Comparison of ENCODE assay signal across 29 mouse cellular contexts in genomic region chr1:176851401-176851800, GRCm38 (mm10). TPM values are rescaled to one million over a fixed set of nuclear protein-coding genes. Genes with fewer than 3 reads are reported as not detected.
A peak's percentile ranks its signal among the peaks of the same experiment; 100 is the strongest.
DNase-seq lines count a peak whose midpoint lies in the region; ATAC-seq lines count a peak whose summit lies in the region.
"Had no signal": no experiment of that assay in that cellular context is flagged by ENCODE, and none has a peak within 500 bp of the region (broad histone marks: within the 10 kb centered on the region; RNA-seq: fewer than 3 reads in every experiment).

No protein-coding gene starts in this region.

- no peak overlapping the region for H3K27ac ChIP-seq in midbrain, embryonic 11.5 days (ENCODE audit: low read depth, low read length)
- no peak overlapping the region for H3K27ac ChIP-seq in midbrain, embryonic 14.5 days (replicated peaks; ENCODE audit: low read depth, low read length)
- no peak overlapping the region for H3K27ac ChIP-seq in forebrain, embryonic 12.5 days
- H3K27ac ChIP-seq: kidney, embryonic 15.5 days; liver, embryonic 12.5 days; midbrain, embryonic 12.5 days; neural tube, embryonic 15.5 days had no signal

- H3K9ac ChIP-seq in midbrain, embryonic 11.5 days (ENCODE audit: low read length): no peak overlapping the region
- no peak overlapping the region for H3K9ac ChIP-seq in midbrain, embryonic 14.5 days (replicated peaks; ENCODE audit: low read length)
- no peak overlapping the region for H3K9ac ChIP-seq in forebrain, embryonic 12.5 days
- H3K9ac ChIP-seq: kidney, embryonic 15.5 days; liver, embryonic 12.5 days; liver, postnatal 0 days; midbrain, embryonic 12.5 days; neural tube, embryonic 15.5 days had no signal

- 0 out of 2 replicates have a peak, but pooled peaks cover 2% of the 10 kb centered on the region for H3K36me3 ChIP-seq in midbrain, embryonic 11.5 days (ENCODE audit: control insufficient read depth, insufficient read depth, low read length)
- peaks cover 14% of the 10 kb centered on the region for H3K36me3 ChIP-seq in midbrain, embryonic 14.5 days (ENCODE audit: control insufficient read depth, insufficient read depth, low read length)
- H3K36me3 ChIP-seq in forebrain, embryonic 12.5 days (replicated peaks): peaks cover 28% of the 10 kb centered on the region

- H3K27me3 ChIP-seq in midbrain, embryonic 11.5 days (ENCODE audit: control insufficient read depth, insufficient read depth, low read length): no peaks in the 10 kb centered on the region
- H3K27me3 ChIP-seq in midbrain, embryonic 14.5 days (ENCODE audit: control insufficient read depth, insufficient read depth, low read length): no peaks in the 10 kb centered on the region
- no peaks in the 10 kb centered on the region for H3K27me3 ChIP-seq in forebrain, embryonic 12.5 days
- H3K27me3 ChIP-seq: kidney, embryonic 15.5 days; liver, embryonic 12.5 days; midbrain, embryonic 12.5 days; neural tube, embryonic 15.5 days had no signal

- H3K9me3 ChIP-seq in midbrain, embryonic 11.5 days (ENCODE audit: control insufficient read depth, low read length): peaks cover 4% of the 10 kb centered on the region; the same call in 1 of the 2 replicates
- H3K9me3 ChIP-seq in midbrain, embryonic 14.5 days (ENCODE audit: control insufficient read depth, low read length): no peaks in the 10 kb centered on the region; the same call in 1 of the 2 replicates
- H3K9me3 ChIP-seq in forebrain, embryonic 12.5 days: peaks cover 5% of the 10 kb centered on the region; the same call in 1 of the 2 replicates
- H3K9me3 ChIP-seq: kidney, embryonic 15.5 days; liver, embryonic 12.5 days; midbrain, embryonic 12.5 days had no signal

- no peak for ATAC-seq in midbrain, embryonic 11.5 days (ENCODE audit: low FRiP score)
- ATAC-seq in midbrain, embryonic 14.5 days (ENCODE audit: low FRiP score, low TSS enrichment): no peak
- no peak for ATAC-seq in forebrain, embryonic 12.5 days (ENCODE audit: low FRiP score)
- ATAC-seq: CD4-positive, CD25-positive, alpha-beta regulatory T cell, adult 4 months; forebrain, embryonic 14.5 days; hindbrain, embryonic 16.5 days; liver, embryonic 12.5 days; liver, postnatal 0 days had no signal

- no peaks in the 10 kb centered on the region for H3K4me1 ChIP-seq in midbrain, embryonic 11.5 days (ENCODE audit: control insufficient read depth, insufficient read depth, low read length)
- H3K4me1 ChIP-seq in midbrain, embryonic 14.5 days (ENCODE audit: control insufficient read depth, insufficient read depth, low read length): no peaks in the 10 kb centered on the region
- H3K4me1 ChIP-seq in forebrain, embryonic 12.5 days: no peaks in the 10 kb centered on the region
- H3K4me1 ChIP-seq: liver, embryonic 12.5 days; midbrain, embryonic 12.5 days; neural tube, embryonic 15.5 days had no signal

- no peak overlapping the region for H3K4me3 ChIP-seq in midbrain, embryonic 11.5 days (ENCODE audit: low read depth, low read length)
- H3K4me3 ChIP-seq in midbrain, embryonic 14.5 days (replicated peaks; ENCODE audit: low read depth, low read length): no peak overlapping the region
- H3K4me3 ChIP-seq in forebrain, embryonic 12.5 days (replicated peaks): no peak overlapping the region
- H3K4me3 ChIP-seq: kidney, embryonic 15.5 days; liver, embryonic 12.5 days; midbrain, embryonic 12.5 days; neural tube, embryonic 15.5 days had no signal

- peak; percentile 20 to 73 for DNase-seq in adrenal gland, adult (ENCODE audit: inconsistent age in 2 of 2, low spot score in 1 of 2)
- DNase-seq in adrenal gland, adult 18-20 months (ENCODE audit: low spot score in 2 of 2): no peak
- DNase-seq in frontal cortex, postnatal 36 days (ENCODE audit: low spot score in 2 of 2): peak; percentile 38 to 51
- no peak for DNase-seq in frontal cortex, postnatal 14 days (ENCODE audit: low spot score in 2 of 2)
- DNase-seq in midbrain, embryonic 11.5 days (ENCODE audit: low spot score, missing footprints): peak; percentile 49
- DNase-seq in midbrain, embryonic 14.5 days: no peak
- DNase-seq: adrenal gland, adult 8-10 months; cerebellum, adult 11 months; cerebellum, adult 9-10 months; cerebellum, postnatal 36 days; gastrocnemius, postnatal 10 days; heart, postnatal 14 days; kidney, adult 18-20 months; kidney, postnatal 36 days; left cerebral cortex, postnatal 4 days; liver, postnatal 0 days; lung, postnatal 36 days; retina, postnatal 1 day; right cerebral cortex, postnatal 25 days; spleen, adult 18-20 months; thymus, postnatal 14 days had no signal

- 93% methylated on average over 7 of the region's 7 CpGs for WGBS in midbrain, embryonic 11.5 days
- WGBS in midbrain, embryonic 14.5 days: 97% methylated on average over 7 of the region's 7 CpGs
- 96% methylated on average over 7 of the region's 7 CpGs for WGBS in forebrain, embryonic 12.5 days

- no peak overlapping the region for H3K4me2 ChIP-seq in midbrain, embryonic 11.5 days
- no peak overlapping the region for H3K4me2 ChIP-seq in midbrain, embryonic 14.5 days (ENCODE audit: low read length)
- no peak overlapping the region for H3K4me2 ChIP-seq in forebrain, embryonic 12.5 days
- H3K4me2 ChIP-seq: kidney, embryonic 15.5 days; liver, embryonic 12.5 days; midbrain, embryonic 12.5 days; neural tube, embryonic 15.5 days had no signal

RNA-seq across cellular contexts. Expression of gene Sdccag8, which starts 36.9 kb away (rescaled TPM):
- total RNA-seq in adrenal gland, adult 18-20 months (2021): 1 to 10 TPM; 8.4 to 8.8 TPM
- 29.4 and 30.1 TPM in 2 replicates for polyA plus RNA-seq in midbrain, embryonic 11.5 days (2014; fragmentation: Nextera tagmentation; extraction: Ambion mirVana)
- 22.8 and 23.5 TPM in 2 replicates for polyA plus RNA-seq in midbrain, embryonic 14.5 days (2014; fragmentation: Nextera tagmentation; extraction: Ambion mirVana)
- polyA plus RNA-seq in forebrain, embryonic 12.5 days (2016; fragmentation: Nextera tagmentation; extraction: Ambion mirVana): 22.8 and 23.3 TPM in 2 replicates

RNA-seq across cellular contexts. Expression of gene Cep170, which starts 37.5 kb away (rescaled TPM):
- total RNA-seq in adrenal gland, adult 18-20 months (2021): 10 to 100 TPM; 27.1 to 29.2 TPM
- 69.2 and 80.3 TPM in 2 replicates for polyA plus RNA-seq in midbrain, embryonic 11.5 days (2014; fragmentation: Nextera tagmentation; extraction: Ambion mirVana)
- 144 and 182 TPM in 2 replicates for polyA plus RNA-seq in midbrain, embryonic 14.5 days (2014; fragmentation: Nextera tagmentation; extraction: Ambion mirVana)
- polyA plus RNA-seq in forebrain, embryonic 12.5 days (2016; fragmentation: Nextera tagmentation; extraction: Ambion mirVana): 104 and 108 TPM in 2 replicates

Comparison
In these comparisons a context has a peak if more than half of its experiments do, and no peak if none do; other contexts are left out.
1. DNase-seq: peak in adrenal gland, adult (2 of 2), frontal cortex, postnatal 36 days (2 of 2) and midbrain, embryonic 11.5 days (single experiment); none in adrenal gland, adult 18-20 months (0 of 2), frontal cortex, postnatal 14 days (0 of 2) and midbrain, embryonic 14.5 days (single experiment).